Mouse (Mus musculus) adrenal gland, adult (tissue): ENCODE measurements around the gene Shisa7.

Source experiments
- DNase-seq, 2 experiments: peaks; one replicate each; pipeline ENCODE4 v3.0.0; 2022 to 2023; ENCODE audit warnings: low spot score in 1 of 2; ENCODE audit not compliant: inconsistent age in 2 of 2

Shisa7 gene

GRCm38 (mm10) chr7:4795767-4796433 is 48.6 kb downstream of the Shisa7 start:
- DNase-seq: peak in 1 of 2 experiments; percentile 75

DNA sequence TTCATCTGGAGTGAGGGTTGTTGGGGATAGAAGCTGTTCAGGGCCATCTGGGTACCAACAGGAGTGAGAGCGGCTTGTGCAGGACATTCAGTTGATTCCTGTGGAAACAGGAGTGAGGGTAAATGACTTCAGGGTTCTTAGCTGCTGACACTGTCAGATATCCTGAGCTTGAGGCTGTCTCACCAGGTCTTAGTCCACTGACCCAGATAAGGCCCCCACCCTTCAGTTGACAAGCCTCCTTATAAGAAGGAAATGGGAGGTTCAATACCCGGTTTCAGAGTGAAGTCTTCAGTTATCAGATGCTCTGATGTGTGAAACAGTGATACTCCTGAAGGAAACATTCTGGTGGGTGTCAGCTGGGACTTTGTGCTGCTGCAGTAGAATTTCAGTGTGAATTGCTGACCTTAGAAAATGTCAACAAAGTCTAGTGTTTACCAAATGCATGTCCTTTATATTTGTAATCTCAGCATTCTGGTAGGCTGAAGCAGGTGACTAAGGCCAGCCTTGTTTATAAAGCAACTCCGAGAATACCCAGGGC is 49.8 kb downstream of the Shisa7 start:
- DNase-seq: no peak

- peak in 1 of 2 experiments; percentile 40 for DNase-seq
These were observed 50.8 kb downstream of the Shisa7 start for GRCm38 (mm10) chr7:4793674-4794073.

DNA sequence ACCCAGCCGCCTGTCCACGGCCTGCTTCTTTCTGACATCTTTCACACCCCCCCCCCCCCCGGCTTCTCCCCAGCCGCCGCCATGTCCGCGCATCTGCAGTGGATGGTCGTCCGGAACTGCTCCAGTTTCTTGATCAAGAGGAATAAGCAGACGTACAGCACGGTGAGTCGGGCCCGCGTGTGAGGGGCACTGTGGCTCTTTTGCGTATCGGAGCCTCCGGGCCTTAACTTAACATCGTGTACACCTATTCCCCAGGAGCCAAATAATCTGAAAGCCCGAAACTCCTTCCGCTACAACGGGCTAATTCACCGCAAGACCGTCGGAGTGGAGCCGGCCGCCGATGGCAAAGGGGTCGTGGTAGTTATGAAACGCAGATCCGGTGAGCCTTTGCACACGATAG is 51.2 kb downstream of the Shisa7 start:
- DNase-seq: peak; percentile 40 to 74

- peak; percentile 96 to 98 for DNase-seq
These were observed 52.0 kb downstream of the Shisa7 start, which contains the start of gene Rpl28 for GRCm38 (mm10) chr7:4792278-4793212. Gene Rpl28, plus strand, starts transcription at chr7:4792874.

- peak in 1 of 2 experiments; percentile 89 for DNase-seq
These were observed 55.0 kb downstream of the Shisa7 start, which contains the start of gene Tmem238 for GRCm38 (mm10) chr7:4789436-4789935. Gene Tmem238, minus strand, starts transcription at chr7:4789656.

DNA sequence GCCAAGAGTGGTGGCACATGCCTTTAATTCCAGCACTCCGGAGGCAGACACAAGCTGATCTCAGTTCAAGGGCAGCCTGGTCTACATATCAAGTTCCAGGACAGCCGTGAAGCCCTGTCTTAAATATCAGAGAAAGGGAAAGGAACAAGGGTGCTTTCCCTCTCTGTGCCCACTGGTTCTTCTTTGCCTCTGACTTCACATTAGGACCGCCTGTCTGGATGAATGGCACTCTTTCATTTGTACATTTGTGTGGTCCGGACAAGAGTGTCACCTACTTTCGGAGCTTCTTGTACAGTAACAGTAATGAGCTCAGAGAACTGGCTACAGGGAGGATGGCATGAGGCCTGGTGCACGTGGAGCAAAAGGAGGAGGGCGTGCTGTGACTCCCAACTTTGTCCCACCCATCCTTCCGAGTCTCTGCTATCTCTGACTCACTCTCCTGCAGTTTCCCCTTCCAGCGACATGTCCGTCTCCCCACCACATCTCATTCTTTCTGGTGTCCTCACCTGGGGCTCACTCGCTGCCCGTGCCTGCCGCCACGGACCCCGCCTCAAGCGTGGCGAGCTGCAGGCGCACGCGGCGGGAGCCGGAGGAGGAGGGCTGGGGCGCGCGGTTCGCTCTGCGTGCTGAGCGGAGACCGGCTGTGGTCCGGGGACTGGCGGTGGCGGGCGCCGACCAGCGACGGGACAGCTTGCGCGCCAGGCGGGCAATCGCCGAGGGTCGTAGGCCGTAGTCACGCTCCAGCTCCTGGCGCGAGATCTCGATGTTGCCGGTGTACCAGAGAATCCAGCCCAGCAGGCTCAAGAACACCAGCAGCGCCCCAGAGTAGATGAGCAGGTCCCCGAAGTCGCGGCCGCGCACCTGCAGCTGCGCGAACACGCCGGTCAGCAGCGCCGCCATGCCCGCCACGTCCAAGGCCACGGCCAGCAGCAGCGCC is 55.7 kb downstream of the Shisa7 start:
- peak; percentile 81 to 94 for DNase-seq

- DNase-seq: no peak
These were observed 60.7 kb downstream of the Shisa7 start for GRCm38 (mm10) chr7:4783667-4784268.

DNA sequence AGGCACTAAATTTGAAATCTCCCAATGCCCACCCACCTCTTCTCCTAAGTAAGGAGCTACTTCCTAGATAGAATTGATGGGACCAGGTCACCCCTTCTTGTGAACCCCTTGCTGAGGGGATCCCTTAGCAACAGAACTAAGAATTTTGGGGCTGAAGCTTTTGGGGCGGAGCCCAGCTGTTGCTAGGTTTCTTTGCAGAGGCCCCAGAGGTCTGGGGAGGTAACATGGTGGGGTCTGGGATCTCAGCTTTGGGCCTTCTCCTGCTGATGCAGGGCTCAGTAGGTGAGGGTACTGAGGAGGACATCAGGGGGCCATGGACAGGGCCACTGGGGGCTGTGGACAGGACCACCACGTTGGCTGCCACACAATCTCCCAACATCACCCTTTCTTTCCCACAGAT is 61.7 kb downstream of the Shisa7 start, which contains the start of the genes Il11 and Tmem190:
Il11 (minus strand) TSS at position 101 of the 400 bp plus-strand sequence.
Tmem190 (plus strand) TSS at position 179 of the 400 bp plus-strand sequence.
- DNase-seq: no peak

DNA sequence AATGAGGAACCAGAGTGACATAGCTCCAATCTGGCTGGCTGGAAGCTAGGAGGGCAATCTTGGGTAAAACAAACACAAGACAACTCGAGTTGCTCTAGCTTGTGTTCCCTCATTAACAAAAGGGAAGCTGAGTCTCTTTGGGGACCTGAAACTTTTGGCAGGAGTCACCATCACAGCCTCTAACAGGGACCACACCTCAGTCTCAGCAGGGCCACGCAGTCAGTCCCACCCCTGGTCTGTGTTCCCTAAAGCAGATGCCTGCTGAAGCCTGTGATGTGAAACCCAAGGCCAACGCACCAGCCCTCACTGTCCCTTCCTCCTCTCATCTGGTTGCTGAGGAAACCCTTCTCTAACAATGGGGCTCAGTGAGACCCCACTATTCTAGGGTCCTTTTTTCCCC is 62.4 kb downstream of the Shisa7 start:
- DNase-seq: no peak

DNA sequence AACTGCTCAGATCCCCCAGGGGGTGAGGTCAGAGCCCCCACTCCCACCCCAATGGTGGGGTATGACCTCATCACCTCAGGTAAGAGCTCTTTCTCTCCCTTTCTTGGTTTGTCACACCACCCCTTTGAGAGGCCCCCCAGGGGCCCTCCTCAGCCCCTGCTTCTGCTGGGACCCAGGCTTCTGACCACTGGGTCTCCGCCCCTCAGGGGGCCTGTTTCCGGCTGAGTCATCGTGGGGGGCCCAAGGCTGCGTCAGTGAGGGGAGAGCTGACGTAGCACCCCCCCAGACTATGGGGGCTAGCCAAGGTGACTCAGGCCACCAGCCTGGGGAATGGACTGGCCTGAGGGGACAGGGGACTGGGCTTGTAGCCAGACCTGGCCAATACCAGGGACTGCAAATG is 64.6 kb downstream of the Shisa7 start:
- no peak for DNase-seq

- no peak for DNase-seq
These were observed 66.5 kb downstream of the Shisa7 start for GRCm38 (mm10) chr7:4777851-4778637.

- DNase-seq: peak; percentile 59 to 77
These were observed 67.3 kb downstream of the Shisa7 start for GRCm38 (mm10) chr7:4776861-4777830.

GRCm38 (mm10) chr7:4776131-4776530 is 68.4 kb downstream of the Shisa7 start:
- DNase-seq: no peak
